Mouse (Mus musculus) forebrain, embryonic 10.5 days (tissue): Measurements from ENCODE around the gene Tdgf1. TPM values are rescaled to one million over a fixed set of nuclear protein-coding genes. Genes with fewer than 3 reads are reported as not detected.

Experiments
- DNase-seq: peaks from one replicate; pipeline ENCODE4 v3.0.0-alpha.2; 2017; ENCODE audit warnings: low spot score; ENCODE audit errors: extremely low spot score
- H3K27ac ChIP-seq: fragments of 300-500 bp; sonication (generic); 2 replicates; pipeline ENCODE4 v1.5.1; 2016; ENCODE audit warnings: mild to moderate bottlenecking
- H3K27me3 ChIP-seq: fragments of 300-500 bp; sonication (generic); 2 replicates; pipeline ENCODE4 v1.6.1; 2016; ENCODE audit warnings: mild to moderate bottlenecking; ENCODE audit not compliant: poor library complexity, severe bottlenecking
- H3K36me3 ChIP-seq: fragments of 300-500 bp; sonication (generic); replicated peaks from 2 replicates; pipeline ENCODE4 v1.6.1; 2016; ENCODE audit warnings: mild to moderate bottlenecking, moderate library complexity
- H3K4me1 ChIP-seq: fragments of 300-500 bp; sonication (generic); 2 replicates; pipeline ENCODE4 v1.6.1; 2016
- H3K4me3 ChIP-seq: fragments of 300-500 bp; sonication (generic); 2 replicates; pipeline ENCODE4 v1.5.1; 2016; ENCODE audit warnings: mild to moderate bottlenecking, moderate library complexity
- H3K9me3 ChIP-seq: fragments of 300-500 bp; sonication (generic); 2 replicates; pipeline ENCODE4 v1.6.1; 2016; ENCODE audit warnings: mild to moderate bottlenecking, moderate library complexity
- WGBS: fragments of 180-500 bp; shearing (Covaris S2); methylation state at CpG from one replicate; pipeline ENCODE4 v1.1.7; 2016; 5-methylcytosine and 5-hydroxymethylcytosine counted together
- polyA plus RNA-seq: library from polyadenylated mRNA; unstranded; fragments of >200 nt; fragmentation: Nextera tagmentation; extraction: Ambion mirVana; gene quantifications from 2 replicates; pipeline ENCODE4 v1.2.1, GENCODE M21; 2016

The Tdgf1 gene
- polyA plus RNA-seq, 1 experiment from 2014 or later: 0.61 TPM

DNA sequence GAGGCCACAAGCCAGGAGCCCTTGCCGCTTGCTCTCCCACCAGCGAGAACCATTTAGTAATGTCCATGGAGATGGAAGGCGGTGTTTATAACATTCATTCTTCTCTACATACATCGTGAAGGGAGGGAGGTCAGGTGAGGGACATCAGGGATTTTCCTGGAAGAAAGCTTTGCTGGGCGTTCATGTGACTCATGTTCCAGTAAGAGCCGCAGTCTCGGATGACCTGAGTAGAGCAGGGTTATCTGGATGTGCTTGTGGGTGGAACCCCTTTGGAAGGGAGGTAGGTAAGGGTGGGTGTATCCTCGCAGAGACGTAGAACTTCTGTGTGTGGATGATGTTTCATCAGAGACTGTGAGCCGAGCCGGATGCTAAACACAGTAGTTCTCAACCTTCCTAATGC is 5.4 kb upstream of the Tdgf1 start, which contains the start of gene Lrrc2:
TSS of gene Lrrc2 (plus strand) at position 149 of the 400 bp plus-strand sequence.
- DNase-seq: no peak
- H3K27me3 ChIP-seq: peaks cover 91% of the 10 kb centered on the region
- no peaks in the 10 kb centered on the region for H3K9me3 ChIP-seq
- H3K27ac ChIP-seq: no peak within 1 kb of the TSS
- no peaks in the 10 kb centered on the region for H3K36me3 ChIP-seq
- WGBS: 88% methylated on average over 11 of the region's 11 CpGs
- H3K4me3 ChIP-seq: no peak within 1 kb of the TSS
- H3K4me1 ChIP-seq: peaks cover 37% of the 10 kb centered on the region

DNA sequence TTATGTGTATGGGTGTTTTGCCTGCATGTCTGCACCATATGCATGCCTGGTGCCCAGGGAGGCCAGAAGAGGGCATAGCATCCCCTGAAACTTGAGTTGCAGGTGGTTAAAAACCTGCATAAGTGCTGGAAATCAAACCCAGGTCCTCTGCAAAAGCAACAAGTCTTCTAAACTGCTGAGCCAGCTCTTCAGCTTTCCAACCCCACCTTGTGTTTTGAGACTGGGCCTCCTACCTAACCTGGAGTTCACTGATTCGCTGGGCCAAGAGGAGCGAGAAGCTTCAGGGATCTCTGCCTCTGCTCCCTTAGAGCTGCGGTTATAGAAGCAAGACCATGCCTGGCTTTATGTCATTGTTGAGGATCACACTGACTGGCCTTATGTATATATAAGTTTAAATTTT is 4.2 kb upstream of the Tdgf1 start:
- Histone ChIP-seq H3K36me3 (no peaks in the 10 kb centered on the region), H3K4me1 (peaks cover 44% of the 10 kb centered on the region), H3K27me3 (peaks cover 92% of the 10 kb centered on the region), H3K9me3 (no peaks in the 10 kb centered on the region), H3K4me3 (no peak overlapping the region), H3K27ac (no peak overlapping the region)
- DNase-seq: no peak
- WGBS: 96% methylated on average over 3 of the region's 3 CpGs

- Histone ChIP-seq H3K27ac (no peak overlapping the region), H3K9me3 (no peaks in the 10 kb centered on the region), H3K4me1 (peaks cover 43% of the 10 kb centered on the region), H3K27me3 (peaks cover 93% of the 10 kb centered on the region), H3K36me3 (no peaks in the 10 kb centered on the region), H3K4me3 (no peak overlapping the region)
- WGBS: 65% methylated on average over 8 of the region's 8 CpGs
- DNase-seq: no peak
Measured at GRCm38 (mm10) chr9:110948813-110949310, 2.9 kb upstream of the Tdgf1 start.

- peaks cover 37% of the 10 kb centered on the region for H3K4me1 ChIP-seq
- H3K36me3 ChIP-seq: no peaks in the 10 kb centered on the region
- no peak for DNase-seq
- H3K4me3 ChIP-seq: no peak overlapping the region
- H3K9me3 ChIP-seq: no peaks in the 10 kb centered on the region
- peaks cover 93% of the 10 kb centered on the region for H3K27me3 ChIP-seq
- 12% methylated on average over 6 of the region's 6 CpGs for WGBS
- 0 out of 2 replicates have a peak overlapping the region, but pooled peaks have one; percentile 72 for H3K27ac ChIP-seq
Measured at GRCm38 (mm10) chr9:110947900-110948299, 1.9 kb upstream of the Tdgf1 start.

DNA sequence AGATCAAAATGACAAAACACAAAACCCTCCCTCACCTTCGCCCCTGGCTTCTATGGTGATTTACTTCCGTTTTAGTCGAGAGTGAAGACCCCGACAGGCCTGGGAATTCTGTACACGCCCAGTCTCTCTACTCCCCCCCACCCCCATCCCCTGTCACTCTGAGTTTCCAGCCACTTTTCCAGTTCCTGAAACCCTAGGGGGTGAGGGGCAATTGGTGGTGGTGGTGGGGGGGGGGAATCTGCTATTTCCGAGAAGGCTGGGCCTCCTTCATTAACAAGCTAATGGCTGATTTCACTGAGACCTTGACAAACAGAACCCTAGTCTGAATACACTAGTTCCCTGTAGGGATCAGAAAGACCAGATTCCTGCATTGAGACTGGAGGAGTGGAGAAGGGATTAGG is 1.3 kb upstream of the Tdgf1 start:
- WGBS: 2% methylated on average over 6 of the region's 6 CpGs
- Histone ChIP-seq H3K27me3 (peaks cover 93% of the 10 kb centered on the region), H3K36me3 (no peaks in the 10 kb centered on the region), H3K9me3 (no peaks in the 10 kb centered on the region), H3K27ac (peak overlapping the region; percentile 72), H3K4me3 (peak overlapping the region; percentile 34), H3K4me1 (peaks cover 37% of the 10 kb centered on the region)
- peak; percentile 50 for DNase-seq

DNA sequence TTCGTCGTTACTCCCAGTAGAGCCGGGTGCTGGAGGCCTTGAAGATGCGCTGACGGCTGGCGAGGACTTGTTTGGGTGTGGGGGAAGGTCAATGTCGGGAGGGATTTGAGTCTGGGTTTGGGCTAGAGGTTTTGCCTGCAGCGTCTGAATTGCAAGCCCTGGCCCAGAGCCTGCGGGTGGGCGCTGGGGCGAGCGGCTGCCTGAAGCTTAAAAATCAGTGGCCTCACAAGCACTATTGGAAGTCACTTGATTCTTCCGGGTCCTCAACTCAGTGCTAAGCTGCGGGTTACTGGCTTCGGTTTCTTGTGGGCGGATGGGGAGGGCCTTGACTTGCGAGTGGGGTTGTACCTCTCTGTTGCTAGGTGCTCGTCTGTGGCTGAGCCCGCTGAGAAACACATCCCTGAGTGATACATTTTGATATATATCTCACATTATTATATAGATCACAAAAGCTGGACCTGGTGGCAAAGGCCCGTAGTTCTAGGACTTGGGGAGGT is 638 bp upstream of the Tdgf1 start:
- H3K27me3 ChIP-seq: peaks cover 86% of the 10 kb centered on the region
- H3K36me3 ChIP-seq: no peaks in the 10 kb centered on the region
- WGBS: 4% methylated on average over 20 of the region's 20 CpGs
- DNase-seq: peak; percentile 43
- H3K9me3 ChIP-seq: no peaks in the 10 kb centered on the region
- H3K4me3 ChIP-seq: peak overlapping the region; percentile 34
- H3K27ac ChIP-seq: peak overlapping the region; percentile 72
- peaks cover 37% of the 10 kb centered on the region for H3K4me1 ChIP-seq

- no peak for DNase-seq
- peaks cover 77% of the 10 kb centered on the region for H3K27me3 ChIP-seq
- peaks cover 37% of the 10 kb centered on the region for H3K4me1 ChIP-seq
Measured at GRCm38 (mm10) chr9:110945343-110945742, 615 bp downstream of the Tdgf1 start.

DNA sequence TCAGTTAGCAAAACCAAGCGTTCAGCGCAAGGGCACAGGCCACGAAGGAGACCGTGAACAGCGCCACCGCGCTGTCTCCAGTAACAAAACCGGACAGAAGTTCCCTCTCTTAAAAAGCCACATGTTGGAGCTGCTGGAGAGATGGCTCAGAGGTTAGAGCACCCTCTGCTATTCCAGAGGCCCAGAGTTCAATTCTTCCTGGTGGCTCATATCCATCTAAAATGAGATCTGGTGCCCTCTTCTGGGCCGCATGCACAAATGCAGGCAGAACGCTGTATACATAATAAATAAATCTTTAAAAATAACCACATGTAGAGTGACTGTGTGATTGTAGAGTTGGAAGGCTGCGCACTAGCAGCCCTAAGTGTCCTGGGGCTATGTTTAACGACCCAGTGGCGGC is 1.7 kb downstream of the Tdgf1 start:
- Histone ChIP-seq H3K4me1 (peaks cover 37% of the 10 kb centered on the region), H3K9me3 (no peaks in the 10 kb centered on the region), H3K27me3 (peaks cover 69% of the 10 kb centered on the region), H3K27ac (no peak overlapping the region), H3K36me3 (no peaks in the 10 kb centered on the region), H3K4me3 (no peak overlapping the region)
- WGBS: 34% methylated on average over 13 of the region's 13 CpGs
- no peak for DNase-seq

More at GRCm38 (mm10) chr9:110945343-110945742, 615 bp downstream of the Tdgf1 start:
- Histone ChIP-seq H3K36me3 (no peaks in the 10 kb centered on the region), H3K27ac (no peak overlapping the region), H3K9me3 (no peaks in the 10 kb centered on the region), H3K4me3 (no peak overlapping the region)
- WGBS: 27% methylated on average over 18 of the region's 18 CpGs

DNA sequence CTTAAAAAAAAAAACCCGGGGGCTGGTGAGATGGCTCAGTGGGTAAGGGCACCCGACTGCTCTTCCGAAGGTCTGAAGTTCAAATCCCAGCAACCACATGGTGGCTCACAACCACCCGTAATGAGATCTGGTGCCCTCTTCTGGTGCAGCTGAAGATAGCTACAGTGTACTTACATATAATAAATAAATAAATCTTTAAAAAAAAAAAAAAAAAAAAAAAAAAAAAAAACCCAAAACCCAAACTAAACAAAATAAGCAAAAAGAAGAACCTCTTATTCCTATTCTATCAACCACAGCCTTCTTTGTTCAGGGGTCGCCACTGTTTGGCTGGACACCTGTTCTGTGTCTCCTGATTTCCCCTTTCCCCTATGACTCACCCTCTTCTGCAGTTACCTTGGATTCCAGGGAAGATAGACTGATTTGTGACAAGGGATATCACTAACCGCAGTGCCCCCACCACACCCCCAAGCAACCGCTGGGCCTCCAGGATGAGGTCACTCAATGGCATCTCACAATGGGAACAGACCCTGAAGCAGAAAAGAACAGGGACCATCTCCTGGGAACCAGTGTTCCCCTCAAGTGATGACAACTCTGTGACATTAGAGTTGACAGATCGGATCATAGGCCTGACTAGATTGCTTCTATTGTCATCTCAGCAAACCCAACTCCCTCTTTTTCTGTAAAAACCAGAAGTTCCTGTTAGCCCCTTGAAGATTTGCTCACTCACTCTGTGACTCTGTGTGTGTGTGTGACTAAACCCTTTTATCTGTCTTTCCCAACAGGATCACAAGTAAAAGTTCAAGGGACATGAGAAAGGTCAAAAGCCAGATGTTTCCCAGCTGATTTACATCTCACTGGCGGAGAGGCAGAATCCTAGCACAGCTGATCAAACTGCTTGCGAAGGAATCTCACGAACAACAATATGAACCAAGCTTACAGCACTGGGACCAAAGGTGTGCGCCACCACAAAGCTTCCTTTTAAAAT is 8.2 kb downstream of the Tdgf1 start:
- Histone ChIP-seq H3K4me1 (0 out of 2 replicates have a peak, but pooled peaks cover 4% of the 10 kb centered on the region), H3K9me3 (no peaks in the 10 kb centered on the region), H3K36me3 (no peaks in the 10 kb centered on the region), H3K27ac (no peak overlapping the region), H3K4me3 (no peak overlapping the region), H3K27me3 (peaks cover 5% of the 10 kb centered on the region; the same call in 1 of the 2 replicates)
- DNase-seq: no peak
- 76% methylated on average over 12 of the region's 12 CpGs for WGBS

- no peak for DNase-seq
- 0 out of 2 replicates have a peak, but pooled peaks cover 4% of the 10 kb centered on the region for H3K4me1 ChIP-seq
- no peaks in the 10 kb centered on the region for H3K36me3 ChIP-seq
- H3K4me3 ChIP-seq: no peak overlapping the region
- no peaks in the 10 kb centered on the region for H3K27me3 ChIP-seq
- H3K27ac ChIP-seq: no peak overlapping the region
- H3K9me3 ChIP-seq: no peaks in the 10 kb centered on the region
- 91% methylated on average over 7 of the region's 7 CpGs for WGBS
Measured at GRCm38 (mm10) chr9:110935941-110936340, 10.0 kb downstream of the Tdgf1 start.

GRCm38 (mm10) chr9:110933850-110934437 is 12.0 kb downstream of the Tdgf1 start:
- Histone ChIP-seq H3K27me3 (no peaks in the 10 kb centered on the region), H3K4me1 (0 out of 2 replicates have a peak, but pooled peaks cover 4% of the 10 kb centered on the region), H3K27ac (no peak overlapping the region), H3K9me3 (no peaks in the 10 kb centered on the region), H3K4me3 (no peak overlapping the region), H3K36me3 (no peaks in the 10 kb centered on the region)
- DNase-seq: no peak
- WGBS: 88% methylated on average over 12 of the region's 12 CpGs

DNA sequence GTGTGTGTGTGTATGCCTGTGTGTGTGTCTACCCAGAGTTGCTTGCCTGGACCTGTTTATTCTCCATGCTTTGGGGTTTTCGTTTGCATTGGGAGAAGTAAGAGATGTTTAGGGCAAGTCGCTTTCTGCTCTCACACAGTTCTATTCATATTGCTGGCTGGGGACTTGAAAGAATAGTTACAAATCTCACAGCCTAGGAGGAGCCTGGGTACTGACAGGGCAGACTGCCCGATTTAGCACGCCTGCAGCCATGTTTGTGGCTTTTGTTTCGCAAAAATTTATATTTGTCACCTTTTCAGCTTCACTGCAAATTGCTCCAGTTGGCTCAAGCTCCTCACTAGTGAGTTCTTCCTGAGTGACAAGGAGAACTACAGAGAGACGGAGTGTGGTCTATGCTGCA is 14.4 kb downstream of the Tdgf1 start:
- H3K27ac ChIP-seq: no peak overlapping the region
- H3K9me3 ChIP-seq: no peaks in the 10 kb centered on the region
- no peaks in the 10 kb centered on the region for H3K4me1 ChIP-seq
- no peak for DNase-seq
- no peaks in the 10 kb centered on the region for H3K27me3 ChIP-seq
- no peaks in the 10 kb centered on the region for H3K36me3 ChIP-seq
- WGBS: 83% methylated on average over 6 of the region's 6 CpGs
- no peak overlapping the region for H3K4me3 ChIP-seq
